Mouse (Mus musculus) A20 (cell line): Measurements from ENCODE around the gene Slc1a2.

ENCODE experiments used
- DNase-seq: peaks from one replicate; pipeline ENCODE4 v3.0.0-alpha.2; 2011; ENCODE audit warnings: low read depth, low spot score

Gene Slc1a2

DNA sequence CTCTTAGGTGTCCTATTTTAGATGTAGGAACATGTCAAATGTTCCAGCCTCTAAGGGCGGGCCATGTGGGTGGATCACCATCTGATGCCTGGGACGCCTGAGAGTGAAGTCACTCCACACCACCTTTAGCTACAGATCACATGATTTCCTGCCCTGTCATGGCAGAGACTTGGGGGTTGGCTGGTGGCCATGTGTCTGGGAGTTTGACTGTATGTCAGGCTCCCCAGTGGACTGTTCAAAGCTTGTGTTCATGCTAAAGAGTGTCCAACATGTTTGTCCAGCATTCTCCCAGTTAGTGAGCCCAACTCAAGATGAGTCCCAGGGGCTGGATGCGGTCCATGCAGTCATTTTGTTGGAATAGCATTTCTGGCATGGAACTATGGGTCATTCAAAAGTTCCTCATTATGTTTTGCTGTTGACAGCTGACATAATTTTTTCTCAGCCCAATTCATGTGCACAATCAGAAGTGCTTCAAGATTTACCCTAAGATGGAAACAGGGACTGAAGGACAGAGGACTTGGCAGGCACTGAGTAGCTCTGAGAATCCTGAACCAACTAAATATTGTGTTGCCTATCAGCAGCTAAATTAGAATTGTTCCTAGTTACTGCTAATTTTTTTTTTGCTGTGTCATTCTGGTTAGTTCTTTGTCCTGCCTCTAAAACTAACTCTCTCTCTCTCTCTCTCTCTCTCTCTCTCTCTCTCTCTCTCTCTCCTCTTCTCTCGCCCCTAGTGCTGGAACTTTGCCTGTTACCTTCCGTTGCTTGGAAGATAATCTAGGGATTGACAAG lies 102.0 kb downstream of the Slc1a2 start:
- DNase-seq: no peak

GRCm38 (mm10) chr2:102763176-102763575 lies 104.7 kb downstream of the Slc1a2 start:
- no peak for DNase-seq

- no peak for DNase-seq
Measured at GRCm38 (mm10) chr2:102763991-102764390, 105.5 kb downstream of the Slc1a2 start.

DNA sequence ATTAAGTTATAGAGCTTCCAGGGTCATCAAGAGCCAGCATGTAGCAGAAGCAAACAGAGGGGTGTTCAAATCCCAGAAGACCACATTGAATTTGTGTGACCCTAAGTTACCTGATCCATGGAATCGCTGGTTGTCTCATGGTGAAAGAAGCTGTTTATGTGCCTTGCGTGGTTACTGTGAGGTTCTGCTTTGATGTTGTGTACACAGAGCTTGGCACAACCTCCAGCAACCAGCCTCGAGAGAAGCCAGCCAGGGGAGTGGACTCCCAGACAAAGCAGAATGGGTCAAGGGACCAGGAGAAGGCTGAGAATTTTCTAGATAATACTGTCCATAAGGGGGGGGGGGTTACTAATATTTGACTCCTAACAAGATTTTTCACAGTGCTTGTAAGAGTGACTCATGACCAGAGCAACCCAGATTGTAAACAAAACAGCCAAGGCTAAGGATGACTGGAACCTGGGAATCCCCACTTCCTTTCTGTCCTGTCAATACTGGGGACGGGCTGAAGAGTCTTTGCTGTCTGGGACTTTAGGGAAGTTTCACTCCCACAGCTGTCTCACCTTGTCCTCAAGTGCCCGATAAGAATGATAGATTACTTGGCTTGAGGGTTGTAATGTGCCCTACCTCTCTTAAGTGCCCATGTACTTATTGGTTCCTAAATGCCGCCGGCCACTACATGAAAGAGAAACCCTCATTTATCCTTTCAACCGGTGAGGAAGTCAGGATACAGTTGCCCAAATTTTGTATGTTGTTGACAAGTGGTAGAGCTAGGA lies 106.3 kb downstream of the Slc1a2 start:
- no peak for DNase-seq

- no peak for DNase-seq
Measured at GRCm38 (mm10) chr2:102768267-102768666, 109.8 kb downstream of the Slc1a2 start.

- no peak for DNase-seq
Measured at GRCm38 (mm10) chr2:102771304-102771703, 112.8 kb downstream of the Slc1a2 start.

GRCm38 (mm10) chr2:102772276-102772675 lies 113.8 kb downstream of the Slc1a2 start:
- no peak for DNase-seq

- DNase-seq: no peak
Measured at GRCm38 (mm10) chr2:102774700-102775099, 116.2 kb downstream of the Slc1a2 start.

DNA sequence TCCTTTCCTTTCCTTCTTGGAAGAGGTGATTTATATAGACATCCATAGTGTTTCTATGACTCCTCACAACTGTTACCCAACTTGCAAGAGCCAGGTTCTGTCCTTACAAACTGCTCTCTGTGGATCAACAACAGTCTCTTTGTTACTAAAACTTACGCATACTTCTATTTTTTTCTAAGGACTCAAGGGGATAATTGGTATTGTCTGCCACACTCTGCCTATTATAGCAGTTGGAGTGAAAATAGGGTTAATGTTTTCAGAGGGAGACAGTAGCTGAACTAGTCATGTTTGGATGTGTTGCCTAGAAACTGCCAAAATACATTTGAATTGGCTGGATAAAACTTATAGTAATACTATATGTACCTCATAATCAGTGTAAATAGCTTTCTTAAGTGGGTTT lies 117.1 kb downstream of the Slc1a2 start:
- no peak for DNase-seq

DNA sequence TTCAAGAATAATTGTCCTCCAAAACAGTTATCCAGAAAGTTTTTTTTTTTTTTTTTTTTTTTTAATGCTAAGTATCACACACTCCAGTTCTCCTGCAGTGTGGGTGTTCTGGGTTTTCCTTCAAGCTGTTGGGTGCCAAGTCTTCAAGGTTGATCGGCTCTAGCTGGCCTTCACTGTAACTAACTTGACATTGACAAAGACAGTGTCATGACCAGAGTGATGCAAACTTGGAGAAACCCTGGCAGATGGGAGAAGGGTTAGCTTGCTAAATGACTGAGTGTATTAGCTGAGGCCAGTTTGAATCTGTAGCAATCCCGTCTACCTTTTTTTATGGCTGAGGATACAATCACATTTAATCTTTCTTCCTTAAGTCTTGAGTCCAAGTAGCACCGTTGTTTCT lies 119.7 kb downstream of the Slc1a2 start:
- DNase-seq: no peak

DNA sequence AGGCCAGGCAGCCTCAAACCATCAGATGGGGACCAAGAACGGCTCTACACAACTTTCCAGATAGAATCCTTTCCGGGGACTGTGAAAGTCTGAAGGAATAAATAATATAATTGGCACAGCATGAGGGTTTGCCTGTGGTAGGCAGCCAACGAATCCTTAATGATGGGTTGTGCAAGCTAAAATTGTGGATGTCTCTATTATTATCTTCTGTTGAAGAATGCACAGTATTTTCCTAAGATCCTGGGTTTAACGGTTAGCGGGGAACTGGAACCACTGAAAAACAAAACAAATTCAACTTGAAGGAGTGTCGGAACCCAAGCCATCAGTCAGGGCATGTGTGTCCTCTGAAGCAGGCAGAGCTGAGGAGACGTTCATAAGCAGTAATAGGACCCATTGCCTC lies 124.3 kb downstream of the Slc1a2 start:
- DNase-seq: no peak

DNA sequence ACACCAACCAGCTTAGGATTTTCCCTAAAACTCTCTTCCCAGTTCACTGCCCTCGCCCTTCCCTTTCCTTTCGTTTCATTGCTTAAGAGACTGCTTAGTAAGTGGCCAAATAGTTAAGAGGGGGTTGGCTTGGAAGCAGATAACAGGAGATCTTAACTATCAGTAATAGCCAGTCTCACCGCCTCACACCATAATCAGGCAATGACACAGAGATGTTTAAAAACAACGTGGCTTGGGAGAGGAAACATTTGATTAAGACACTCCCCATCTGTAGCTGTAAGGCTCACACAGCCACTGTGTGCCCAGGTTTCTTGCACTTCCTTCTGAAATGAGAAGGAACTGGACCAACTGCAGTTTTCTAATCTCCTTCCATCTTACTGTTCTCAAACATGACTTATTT lies 127.2 kb downstream of the Slc1a2 start:
- no peak for DNase-seq

DNA sequence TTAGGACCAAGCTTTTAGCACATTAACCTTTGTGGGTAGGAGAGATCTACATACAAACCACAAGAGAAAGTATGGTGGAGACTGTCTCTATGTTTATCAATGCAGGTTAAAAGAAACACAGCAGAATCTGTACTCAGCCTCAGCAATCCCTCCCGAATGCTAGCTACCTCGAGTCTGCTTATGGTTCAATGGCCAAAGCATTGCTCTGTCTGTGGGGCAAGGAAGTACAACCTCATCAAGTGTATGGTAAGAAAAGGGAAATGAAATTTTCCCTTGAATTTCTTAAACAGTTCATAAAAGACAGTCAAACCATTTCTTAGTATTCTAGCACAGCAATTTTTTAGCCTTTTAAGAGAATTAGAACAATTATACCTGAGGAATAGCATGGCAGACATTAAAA lies 133.2 kb downstream of the Slc1a2 start:
- DNase-seq: peak; percentile 36

DNA sequence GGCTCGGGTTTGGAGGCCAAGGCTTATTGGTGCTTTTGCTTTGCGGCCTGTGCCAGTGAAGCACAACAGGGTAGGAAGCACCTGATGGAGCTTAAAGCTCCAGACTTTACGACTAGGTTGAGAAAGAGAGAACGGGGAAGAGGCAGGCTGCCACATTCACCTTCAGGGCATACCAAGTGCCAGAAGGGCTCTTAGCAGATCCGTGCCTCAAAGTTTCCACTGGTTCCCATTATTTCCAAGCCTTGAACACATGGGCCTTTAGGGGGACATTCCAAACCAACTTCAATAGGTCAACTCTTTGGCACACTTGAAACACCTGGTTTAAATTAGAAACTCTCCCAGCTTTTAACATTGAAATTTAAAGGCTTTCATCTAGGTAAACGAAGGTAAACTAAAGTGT lies 134.3 kb downstream of the Slc1a2 start:
- DNase-seq: no peak

DNA sequence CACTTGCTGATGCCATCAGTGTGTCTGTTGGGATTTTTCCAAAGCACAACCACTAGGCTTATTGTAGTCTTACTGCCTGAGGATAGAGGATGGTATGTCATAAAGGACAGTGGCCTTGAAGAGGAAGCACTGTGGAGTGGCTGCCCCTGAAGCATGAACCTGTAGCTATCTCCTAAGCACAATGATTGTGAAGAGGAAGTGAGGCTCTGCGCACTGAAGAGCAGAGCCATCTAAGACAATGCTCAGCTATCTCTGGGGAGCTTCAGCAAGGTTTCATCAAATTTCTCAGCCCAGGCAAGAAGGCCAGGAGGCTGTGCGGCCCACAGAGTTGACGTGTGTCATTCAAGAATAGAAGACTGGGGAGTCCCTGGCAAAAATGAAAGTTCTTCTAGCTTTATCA lies 136.6 kb downstream of the Slc1a2 start:
- peak; percentile 79 for DNase-seq

DNA sequence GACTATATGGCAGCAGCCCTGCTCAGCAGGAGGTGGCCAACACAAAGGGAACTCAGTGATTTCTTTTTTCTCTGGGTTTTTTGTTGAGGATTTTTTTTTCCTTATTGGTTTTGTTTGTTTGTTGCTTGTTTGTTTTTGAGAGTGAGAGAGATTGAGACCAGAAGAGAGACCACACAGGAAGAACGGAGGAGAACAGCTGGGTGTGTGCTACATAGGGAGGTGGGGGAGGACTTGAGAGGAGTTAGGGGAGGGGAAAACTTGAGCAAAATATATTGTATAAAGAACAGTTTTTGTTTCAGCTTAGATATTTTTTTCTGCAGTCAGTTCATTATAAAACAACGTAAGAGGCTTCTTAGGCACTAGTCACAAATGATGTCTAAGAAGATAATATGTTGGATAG lies 139.7 kb downstream of the Slc1a2 start:
- DNase-seq: no peak

- no peak for DNase-seq
Measured at GRCm38 (mm10) chr2:102801899-102802298, 143.4 kb downstream of the Slc1a2 start.

DNA sequence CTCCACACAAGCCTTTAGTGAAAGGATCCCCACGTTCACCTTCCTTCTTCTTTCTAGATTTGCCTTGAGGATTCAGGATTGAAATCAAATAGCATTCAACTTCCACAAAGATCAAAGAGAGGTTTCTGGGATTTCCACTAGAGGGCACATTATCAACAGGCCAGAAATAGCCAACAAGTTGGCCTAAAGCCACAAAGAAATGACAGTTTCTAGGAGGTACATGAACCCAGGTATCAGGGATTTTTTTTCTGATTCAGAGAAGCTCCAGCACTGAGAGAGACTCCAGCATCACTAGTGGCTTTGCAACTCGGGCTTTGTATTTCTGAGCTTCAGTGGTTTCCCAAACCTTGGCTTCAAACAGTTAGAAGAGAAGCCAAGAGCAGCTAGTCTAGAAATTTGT lies 145.7 kb downstream of the Slc1a2 start:
- DNase-seq: peak; percentile 51

- DNase-seq: no peak
Measured at GRCm38 (mm10) chr2:102805283-102805682, 146.8 kb downstream of the Slc1a2 start.

DNA sequence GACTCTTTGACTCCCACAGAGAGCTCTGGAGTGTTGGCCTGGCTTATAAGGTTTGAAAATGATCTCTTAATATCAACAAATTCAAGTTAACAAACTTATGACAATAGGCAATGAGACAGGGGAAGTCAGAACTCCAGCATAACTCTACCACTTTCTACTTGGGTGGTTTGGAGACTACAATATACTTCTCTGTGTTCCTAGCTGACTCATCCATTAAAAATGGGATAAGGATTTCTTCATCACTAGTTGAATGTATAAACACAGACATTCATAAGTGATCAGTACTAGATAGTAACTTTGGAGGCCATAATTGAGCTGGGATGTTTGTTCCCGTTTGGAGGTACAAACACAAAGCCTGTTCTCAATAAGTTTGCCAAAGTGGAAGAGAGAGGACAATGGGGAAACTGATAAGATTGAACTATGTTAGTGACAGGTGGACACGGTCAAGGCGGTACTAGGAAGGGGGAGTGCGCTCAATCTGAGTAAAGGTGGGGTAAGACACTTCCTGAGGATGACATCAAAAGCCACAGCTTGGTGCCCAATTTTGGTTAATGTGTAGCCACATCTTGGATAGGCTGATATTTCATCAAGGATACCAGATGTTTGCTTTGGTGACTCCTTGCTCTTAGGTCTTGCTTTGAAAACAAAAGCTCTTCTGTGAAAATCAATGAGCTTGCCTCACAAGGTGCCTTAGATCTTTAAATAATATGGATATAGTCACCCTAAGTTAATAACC lies 147.5 kb downstream of the Slc1a2 start:
- no peak for DNase-seq

DNA sequence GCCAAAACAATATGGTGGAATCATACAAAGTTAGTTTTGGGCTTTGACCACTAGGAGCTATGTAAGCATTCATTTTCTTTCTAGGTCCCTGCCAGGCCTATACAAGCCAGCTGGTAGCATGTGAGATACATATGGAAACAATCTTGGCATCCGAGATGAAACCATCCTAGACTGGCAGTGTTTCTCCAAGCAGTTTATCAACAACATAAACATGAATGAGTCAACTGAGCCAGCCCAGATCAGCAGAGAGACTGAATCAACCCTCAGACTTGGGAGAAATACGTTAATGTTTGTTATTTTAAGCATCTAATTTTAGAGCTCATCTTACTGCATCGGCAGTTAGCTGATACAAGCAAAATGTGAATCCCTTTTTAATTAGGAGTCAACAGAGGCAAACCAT lies 149.2 kb downstream of the Slc1a2 start:
- no peak for DNase-seq

DNA sequence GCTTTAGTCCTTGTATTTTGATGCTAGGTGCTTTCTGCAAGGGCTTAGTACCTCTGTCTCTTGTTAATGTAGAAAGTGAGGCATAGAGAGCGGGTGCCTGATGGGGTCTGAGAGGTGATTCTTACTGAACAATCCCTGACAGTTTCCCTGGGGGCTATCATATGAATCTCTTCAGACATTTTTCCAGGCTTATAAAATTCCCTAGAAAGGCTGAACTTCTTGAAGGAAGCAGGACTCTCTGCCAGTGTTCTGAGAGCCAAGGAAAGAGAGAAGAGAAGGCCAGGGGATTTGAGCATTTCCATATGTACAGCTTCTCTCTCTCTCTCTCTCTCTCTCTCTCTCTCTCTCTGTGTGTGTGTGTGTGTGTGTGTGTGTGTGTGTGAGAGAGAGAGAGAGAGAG lies 151.0 kb downstream of the Slc1a2 start:
- no peak for DNase-seq
